Mouse (Mus musculus) kidney, adult 2 months (tissue): ENCODE results near the gene Hspa14.

Source experiments
- CTCF ChIP-seq: fragments of 200-500 bp; conservative IDR thresholded peaks from 2 replicates; pipeline ENCODE4 v1.5.1; 2011; ENCODE audit warnings: low read depth, mild to moderate bottlenecking, control low read depth, low read length, moderate library complexity, mixed read lengths; ENCODE audit not compliant: insufficient read depth, insufficient read length
- POLR2A ChIP-seq: fragments of 200-500 bp; IDR thresholded peaks from one replicate; pipeline ENCODE4 v1.6.1; 2011; ENCODE audit warnings: low read depth, low read length, control low read depth

DNA sequence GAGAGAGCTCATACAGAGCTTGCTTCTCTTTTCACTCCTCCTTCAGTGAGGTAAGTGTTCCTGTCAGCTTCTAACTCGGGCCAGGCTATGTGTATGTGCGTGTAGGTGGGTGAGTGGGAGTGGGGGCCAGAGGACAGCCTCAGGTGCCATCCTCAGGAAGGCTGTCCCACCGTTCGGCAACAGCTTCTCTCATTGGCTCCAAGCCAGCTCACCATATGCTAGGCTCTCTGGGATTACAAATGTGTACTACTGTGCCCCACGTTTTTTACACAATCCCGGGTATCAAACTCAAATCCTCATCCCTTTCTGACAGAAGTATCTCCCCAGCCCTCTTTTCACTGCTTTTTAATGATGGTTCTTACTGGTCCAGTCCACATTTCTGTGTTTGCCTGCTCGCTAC lies 68.4 kb downstream of the Hspa14 start:
- TF ChIP-seq CTCF = no peak
- no peak for TF ChIP-seq POLR2A
